Mouse (Mus musculus) cerebellum, adult 9-11 months (tissue): ENCODE data around the gene Topors.
A peak's percentile ranks its signal among the peaks of the same experiment; 100 is the strongest.
"Not testable (repeated sequence)": the region's sequence is repeated elsewhere in the genome, so short reads cannot be mapped to it uniquely, and the experiment has no call there.

Source experiments
- DNase-seq: peaks from one replicate; pipeline ENCODE4 v3.0.0; 2022

Topors gene

GRCm38 (mm10) chr4:40269430-40270032 is at the start of gene Topors, which contains the start of gene Smim27:
TSS of gene Topors (minus strand) at chr4:40269850.
TSS of gene Smim27 (plus strand) at chr4:40269579.
- DNase-seq: peak; percentile 95

GRCm38 (mm10) chr4:40317404-40317803 is 47.8 kb upstream of the Topors start:
- DNase-seq: no peak

- no peak for DNase-seq
Observed at GRCm38 (mm10) chr4:40313026-40313425, 43.4 kb upstream of the Topors start.

GRCm38 (mm10) chr4:40312213-40312612 is 42.6 kb upstream of the Topors start:
- no peak for DNase-seq

GRCm38 (mm10) chr4:40310796-40311383 is 41.2 kb upstream of the Topors start:
- no peak for DNase-seq

GRCm38 (mm10) chr4:40309682-40310081 is 40.0 kb upstream of the Topors start:
- no peak for DNase-seq

GRCm38 (mm10) chr4:40302445-40303125 is 32.9 kb upstream of the Topors start:
- DNase-seq: no peak

- DNase-seq: peak; percentile 65
Observed at GRCm38 (mm10) chr4:40301076-40301789, 31.6 kb upstream of the Topors start.

GRCm38 (mm10) chr4:40299169-40299568 is 29.5 kb upstream of the Topors start:
- no peak for DNase-seq

- DNase-seq: not testable (repeated sequence)
Observed at GRCm38 (mm10) chr4:40291511-40291910, 21.9 kb upstream of the Topors start.

GRCm38 (mm10) chr4:40289046-40289445 is 19.4 kb upstream of the Topors start:
- DNase-seq: no peak

- DNase-seq: no peak
Observed at GRCm38 (mm10) chr4:40287415-40287814, 17.8 kb upstream of the Topors start.

- peak; percentile 37 for DNase-seq
Observed at GRCm38 (mm10) chr4:40285582-40285981, 15.9 kb upstream of the Topors start.

GRCm38 (mm10) chr4:40279276-40279900 is 9.7 kb upstream of the Topors start, which contains the start of gene Ndufb6:
TSS of gene Ndufb6 (minus strand) at chr4:40279421.
- peak; percentile 94 for DNase-seq

- DNase-seq: no peak
Observed at GRCm38 (mm10) chr4:40278880-40279275, 9.2 kb upstream of the Topors start.

- no peak for DNase-seq
Observed at GRCm38 (mm10) chr4:40268835-40269234, 815 bp downstream of the Topors start.

- peak; percentile 89 for DNase-seq
Observed at GRCm38 (mm10) chr4:40268204-40268813, 1.3 kb downstream of the Topors start.

- DNase-seq: no peak
Observed at GRCm38 (mm10) chr4:40267681-40268080, 2.0 kb downstream of the Topors start.

GRCm38 (mm10) chr4:40264321-40264720 is 5.3 kb downstream of the Topors start:
- no peak for DNase-seq

- DNase-seq: no peak
Observed at GRCm38 (mm10) chr4:40254385-40255103, 15.1 kb downstream of the Topors start.

GRCm38 (mm10) chr4:40253766-40254165 is 15.9 kb downstream of the Topors start:
- DNase-seq: no peak

- DNase-seq: no peak
Observed at GRCm38 (mm10) chr4:40250984-40251383, 18.7 kb downstream of the Topors start.
